Mouse (Mus musculus): ENCODE data around the gene Man1a.

The Man1a gene

GRCm38 (mm10) chr10:53914974-53915609, 161.3 kb downstream of the Man1a start:
- no peak for DNase-seq (ENCODE audit: low spot score)

- no peak for DNase-seq (ENCODE audit: low spot score)
These were observed 162.7 kb downstream of the Man1a start for GRCm38 (mm10) chr10:53913546-53914312.

GRCm38 (mm10) chr10:53889512-53889911, 186.9 kb downstream of the Man1a start:
- DNase-seq (ENCODE audit: low spot score): no peak

- DNase-seq (ENCODE audit: low spot score): no peak
These were observed 187.9 kb downstream of the Man1a start for GRCm38 (mm10) chr10:53888382-53889110.

- DNase-seq (ENCODE audit: low spot score): no peak
These were observed 189.9 kb downstream of the Man1a start for GRCm38 (mm10) chr10:53886475-53886874.

- DNase-seq (ENCODE audit: low spot score): no peak
These were observed 195.1 kb downstream of the Man1a start for GRCm38 (mm10) chr10:53881310-53881709.

- DNase-seq (ENCODE audit: low spot score): no peak
These were observed 200.5 kb downstream of the Man1a start for GRCm38 (mm10) chr10:53875896-53876295.

GRCm38 (mm10) chr10:53874191-53874590, 202.2 kb downstream of the Man1a start:
- DNase-seq (ENCODE audit: low spot score): no peak

GRCm38 (mm10) chr10:53863486-53864357, 212.7 kb downstream of the Man1a start:
- DNase-seq (ENCODE audit: low spot score): no peak

- no peak for DNase-seq (ENCODE audit: low spot score)
These were observed 216.5 kb downstream of the Man1a start for GRCm38 (mm10) chr10:53859879-53860278.

- DNase-seq (ENCODE audit: low spot score): no peak
These were observed 217.2 kb downstream of the Man1a start for GRCm38 (mm10) chr10:53859224-53859623.

Data from urinary bladder, postnatal 10 days (tissue).